Mouse (Mus musculus): Measurements from ENCODE around the gene Ccdc142.

Gene Ccdc142

DNA sequence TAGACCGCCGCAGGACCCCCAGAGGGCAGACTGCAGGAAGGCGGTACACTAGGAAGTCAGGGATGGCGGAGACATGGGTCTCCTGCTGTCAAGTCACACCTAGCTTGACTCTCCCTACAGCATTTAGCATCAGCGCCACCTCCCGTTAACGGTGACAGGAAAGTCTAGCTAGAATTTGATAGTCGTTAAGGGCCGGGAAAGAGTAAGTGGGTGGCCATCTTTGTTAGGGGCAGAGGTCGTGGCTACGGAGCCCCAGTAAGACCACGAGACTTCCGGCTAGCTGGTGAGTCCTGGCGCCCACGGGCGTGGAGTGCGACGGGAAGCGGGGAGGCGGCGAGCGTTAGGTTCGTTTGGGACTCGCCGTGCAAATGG lies at the start of gene Ccdc142, which contains the start of gene Gm42688:
TSS of gene Ccdc142 (plus strand) at position 286 of the 372 bp plus-strand sequence.
TSS of gene Gm42688 (plus strand) at position 302 of the 372 bp plus-strand sequence.
- WGBS: 1% methylated on average over 25 of the region's 25 CpGs

DNA sequence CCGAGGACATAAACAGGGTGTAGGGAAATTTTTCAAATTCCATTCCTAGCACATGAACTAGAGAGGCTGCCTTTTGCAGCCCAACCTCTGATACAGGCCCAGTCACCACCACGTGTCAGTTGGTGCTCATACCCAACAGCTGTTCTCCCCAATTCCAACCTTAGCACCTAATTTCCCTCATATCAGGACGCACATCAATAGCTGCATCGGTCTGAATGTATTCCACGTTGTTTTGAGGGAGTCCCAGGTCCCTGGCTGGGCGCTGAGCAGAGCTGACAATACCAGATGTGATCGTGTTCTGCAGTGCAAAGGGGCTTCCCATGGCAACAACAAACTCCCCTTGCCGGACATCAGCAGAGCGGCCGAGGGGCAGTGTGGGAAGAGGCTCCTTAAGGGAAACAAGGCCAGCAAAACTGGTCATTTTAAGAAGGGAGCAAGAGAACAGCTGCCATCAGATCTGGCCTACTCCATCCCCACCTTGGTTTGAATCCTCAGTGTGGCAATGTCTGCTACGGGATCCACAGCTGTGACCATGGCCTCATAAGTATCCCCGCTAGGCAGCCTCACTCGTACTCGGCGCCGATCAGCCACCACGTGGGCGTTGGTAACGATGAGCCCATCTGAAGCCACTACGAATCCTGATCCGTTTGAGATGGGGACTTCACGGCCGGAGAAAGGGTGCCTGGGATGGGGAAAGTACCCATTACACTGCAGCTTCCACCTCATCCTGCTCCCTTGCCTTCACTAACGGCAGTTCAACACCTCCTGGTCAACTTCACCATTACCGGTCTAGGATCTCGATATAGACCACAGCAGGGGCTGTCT lies 48.1 kb upstream of the Ccdc142 start:
- 4% methylated on average over 26 of the region's 26 CpGs for WGBS

DNA sequence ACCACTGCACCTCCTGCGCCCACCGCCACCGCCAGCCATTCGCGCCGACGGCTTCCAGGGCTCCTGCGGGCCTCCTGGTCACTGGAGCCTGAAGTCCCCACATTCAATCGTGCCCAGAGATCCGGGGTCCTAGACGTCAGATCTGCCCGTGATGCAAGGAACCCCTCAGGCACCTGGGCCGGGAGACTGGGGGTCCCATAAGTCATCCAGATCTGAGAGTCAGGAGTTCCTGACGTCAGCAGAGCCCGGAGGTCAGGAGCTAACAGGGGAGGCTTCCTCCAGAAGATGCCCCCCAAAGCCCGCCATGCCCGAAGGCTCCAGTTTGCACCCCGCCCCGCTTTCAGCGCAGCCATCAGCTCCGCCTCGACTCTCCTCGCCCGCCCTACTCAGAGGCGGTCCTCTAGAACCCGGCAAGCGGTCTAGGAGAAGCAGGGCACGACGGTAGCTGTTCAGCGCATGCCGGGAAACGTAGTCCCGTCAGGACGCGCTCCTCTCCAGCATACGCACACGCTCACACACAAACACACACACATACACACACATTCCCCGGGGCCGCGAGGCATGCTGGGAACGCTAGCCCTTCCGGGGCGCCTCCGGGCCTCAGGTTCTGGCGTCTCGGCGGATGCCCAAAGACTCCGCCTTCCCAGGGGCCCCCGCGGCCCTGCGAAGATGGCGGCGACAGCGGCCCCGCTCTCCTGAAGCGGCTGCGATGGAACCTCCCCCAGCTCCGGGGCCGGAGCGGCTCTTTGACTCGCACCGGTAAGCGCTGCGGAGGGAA lies 47.1 kb upstream of the Ccdc142 start, which contains the start of gene Aup1:
TSS of gene Aup1 (plus strand) at position 448 of the 778 bp plus-strand sequence.
- WGBS: under 1% methylated on average over 64 of the region's 64 CpGs

DNA sequence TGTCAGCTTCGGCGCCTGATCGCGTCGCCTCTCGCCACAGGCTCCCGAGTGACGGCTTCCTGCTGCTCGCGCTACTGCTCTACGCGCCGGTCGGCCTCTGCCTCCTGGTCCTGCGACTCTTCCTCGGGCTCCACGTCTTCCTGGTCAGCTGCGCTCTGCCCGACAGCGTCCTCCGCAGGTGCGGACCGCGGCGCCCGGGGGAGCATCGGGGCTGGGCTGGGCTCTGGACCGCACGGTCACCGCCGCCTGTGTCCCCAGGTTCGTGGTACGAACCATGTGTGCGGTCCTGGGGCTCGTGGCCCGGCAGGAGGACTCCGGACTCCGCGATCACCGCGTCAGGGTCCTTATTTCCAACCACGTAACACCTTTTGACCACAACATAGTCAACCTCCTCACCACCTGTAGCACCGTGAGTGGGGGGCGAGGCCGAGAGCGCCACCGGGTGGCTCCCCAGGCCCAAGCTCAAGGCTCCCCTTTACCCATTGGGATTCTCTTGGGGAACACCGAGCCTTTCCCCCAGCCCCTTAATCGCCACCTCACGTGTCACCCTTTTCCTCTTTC lies 46.5 kb upstream of the Ccdc142 start, which contains the start of gene Htra2:
TSS of gene Htra2 (minus strand) at position 403 of the 561 bp plus-strand sequence.
- WGBS: under 1% methylated on average over 48 of the region's 50 CpGs

DNA sequence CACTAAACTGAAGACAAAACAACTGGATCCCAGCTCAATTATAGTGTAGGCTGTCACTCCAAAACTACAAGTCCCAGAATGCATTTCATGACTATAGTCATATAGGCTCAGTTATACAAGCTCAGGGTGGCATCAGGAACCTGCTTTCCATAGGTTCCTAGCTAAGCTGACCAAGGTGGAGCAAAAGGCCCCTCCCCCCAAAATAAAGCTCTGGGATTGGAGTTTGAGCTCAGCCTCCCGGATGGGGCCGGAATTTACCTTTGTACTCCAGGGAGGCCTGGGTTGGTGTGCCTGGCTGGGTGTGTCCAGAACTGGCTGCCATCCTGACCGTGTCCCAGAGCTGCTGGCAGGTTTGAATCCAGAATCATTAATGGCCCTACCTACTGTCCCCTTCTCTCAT lies 43.6 kb upstream of the Ccdc142 start, which contains the start of gene Dqx1:
TSS of gene Dqx1 (plus strand) at position 55 of the 400 bp plus-strand sequence.
- 48% methylated on average over 3 of the region's 3 CpGs for WGBS

DNA sequence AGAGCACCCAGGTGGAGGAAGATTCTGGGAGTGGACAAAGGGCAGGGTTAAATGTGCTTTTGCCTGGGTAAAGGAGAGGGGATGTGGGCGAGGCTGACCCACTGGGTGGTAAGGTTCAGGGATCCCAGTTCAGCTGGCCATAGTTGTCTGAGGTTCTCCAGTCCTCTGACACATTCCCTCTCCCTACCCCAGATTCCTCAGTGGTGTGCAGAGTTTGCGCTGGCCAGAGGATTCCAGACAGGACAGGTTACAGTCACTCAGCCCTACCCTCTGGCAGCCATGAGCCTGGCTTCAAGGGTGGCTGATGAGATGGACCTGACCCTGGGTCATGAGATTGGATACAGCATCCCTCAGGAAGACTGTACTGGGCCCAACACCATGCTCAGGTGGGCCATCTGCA lies 42.7 kb upstream of the Ccdc142 start:
- 74% methylated on average over 2 of the region's 2 CpGs for WGBS

DNA sequence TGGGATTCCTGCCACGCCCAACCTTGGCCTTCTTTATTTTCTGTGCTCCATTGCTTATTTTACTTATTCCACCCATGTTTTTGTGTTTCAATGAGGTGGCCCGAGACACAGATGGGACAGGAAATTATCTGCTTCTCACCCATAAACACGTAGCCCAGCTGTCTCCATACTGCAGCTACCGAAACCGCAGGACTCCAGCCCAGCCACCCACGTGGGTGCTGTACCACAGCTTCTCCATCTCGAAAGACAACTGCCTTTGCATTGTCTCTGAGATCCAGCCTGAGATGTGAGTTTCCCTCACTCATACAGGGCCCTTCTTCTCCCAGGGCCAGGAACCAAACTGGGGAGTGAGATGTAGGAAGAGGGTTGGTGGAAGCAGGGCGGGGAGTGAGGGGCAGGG lies 35.4 kb upstream of the Ccdc142 start:
- 38% methylated on average over 8 of the region's 8 CpGs for WGBS

DNA sequence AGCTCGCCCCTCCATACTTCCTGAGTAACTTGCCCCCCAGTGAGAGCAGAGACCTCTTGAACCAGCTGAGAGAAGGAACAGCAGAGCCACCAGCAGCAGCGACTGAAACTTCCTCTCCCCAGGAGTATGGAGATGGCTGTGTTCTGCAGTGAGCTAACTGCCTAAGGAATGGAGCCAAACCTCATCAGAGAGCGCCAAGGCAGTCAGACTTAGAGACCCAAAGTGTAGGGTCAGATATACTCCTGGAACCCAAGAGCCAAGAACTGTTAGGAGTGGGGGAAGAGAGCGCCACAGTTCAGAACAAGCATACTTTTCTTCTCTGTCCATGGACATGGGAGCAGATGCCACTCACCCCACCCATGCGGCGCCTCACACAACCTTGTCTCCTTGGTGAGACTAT lies 35.0 kb upstream of the Ccdc142 start:
- 26% methylated on average over 6 of the region's 6 CpGs for WGBS

DNA sequence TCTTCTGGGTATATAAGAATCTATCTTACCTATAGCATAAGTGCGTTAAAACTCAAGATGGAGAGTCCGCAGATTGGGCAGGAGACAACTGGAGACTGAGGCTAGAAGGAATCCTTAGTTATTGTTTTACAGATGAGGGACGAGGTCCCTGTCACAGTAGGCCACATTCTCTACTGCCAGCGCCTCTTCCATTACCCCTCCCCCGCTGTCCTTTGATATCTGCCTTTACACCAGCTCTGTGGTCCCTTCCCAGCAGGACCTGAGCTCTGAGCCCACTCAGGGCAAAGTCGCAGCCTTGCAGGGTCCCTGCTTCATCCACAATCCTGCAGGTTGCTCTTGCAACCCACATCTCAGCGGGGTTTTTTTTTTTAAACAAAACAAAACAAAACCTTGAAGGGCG lies 33.2 kb upstream of the Ccdc142 start:
- 32% methylated on average over 8 of the region's 8 CpGs for WGBS

DNA sequence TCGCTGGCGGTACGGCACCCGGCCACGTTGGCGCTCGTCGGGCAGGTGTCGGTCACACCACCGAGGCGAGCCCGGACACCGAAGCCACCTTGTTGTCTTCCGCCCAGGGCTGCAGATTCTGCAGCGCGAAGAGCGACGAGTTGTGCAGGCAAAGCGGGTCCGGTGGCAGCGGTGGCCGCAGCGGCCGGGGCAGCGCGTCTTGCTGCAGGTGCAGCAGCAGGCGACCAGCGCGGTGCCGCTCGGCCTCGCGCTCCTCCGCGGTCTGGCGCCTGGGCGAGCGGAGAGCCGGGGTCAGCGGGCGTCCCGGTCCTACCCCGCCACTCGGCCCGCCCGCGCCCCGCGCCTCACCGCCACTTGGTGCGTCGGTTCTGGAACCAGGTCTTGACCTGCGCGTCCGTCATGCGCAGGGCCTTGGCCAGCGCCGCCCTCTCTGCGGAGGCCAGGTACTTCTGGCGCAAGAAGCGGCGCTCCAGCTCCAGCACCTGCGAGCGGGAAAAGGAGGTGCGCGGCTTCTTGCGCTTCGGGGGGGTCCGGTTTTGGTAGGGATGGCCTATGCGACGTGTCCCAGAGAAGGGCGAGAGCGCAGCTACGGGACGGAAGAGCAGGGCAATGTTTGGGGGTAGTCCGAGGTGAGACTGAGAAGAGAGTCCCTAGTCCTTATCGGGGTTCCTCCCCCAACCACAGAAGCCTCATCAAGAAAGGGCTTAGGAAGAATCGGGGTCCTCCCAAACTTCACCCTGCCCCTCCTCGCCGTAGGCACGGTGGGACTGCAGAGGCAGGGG lies 32.5 kb upstream of the Ccdc142 start:
- 2% methylated on average over 81 of the region's 81 CpGs for WGBS

DNA sequence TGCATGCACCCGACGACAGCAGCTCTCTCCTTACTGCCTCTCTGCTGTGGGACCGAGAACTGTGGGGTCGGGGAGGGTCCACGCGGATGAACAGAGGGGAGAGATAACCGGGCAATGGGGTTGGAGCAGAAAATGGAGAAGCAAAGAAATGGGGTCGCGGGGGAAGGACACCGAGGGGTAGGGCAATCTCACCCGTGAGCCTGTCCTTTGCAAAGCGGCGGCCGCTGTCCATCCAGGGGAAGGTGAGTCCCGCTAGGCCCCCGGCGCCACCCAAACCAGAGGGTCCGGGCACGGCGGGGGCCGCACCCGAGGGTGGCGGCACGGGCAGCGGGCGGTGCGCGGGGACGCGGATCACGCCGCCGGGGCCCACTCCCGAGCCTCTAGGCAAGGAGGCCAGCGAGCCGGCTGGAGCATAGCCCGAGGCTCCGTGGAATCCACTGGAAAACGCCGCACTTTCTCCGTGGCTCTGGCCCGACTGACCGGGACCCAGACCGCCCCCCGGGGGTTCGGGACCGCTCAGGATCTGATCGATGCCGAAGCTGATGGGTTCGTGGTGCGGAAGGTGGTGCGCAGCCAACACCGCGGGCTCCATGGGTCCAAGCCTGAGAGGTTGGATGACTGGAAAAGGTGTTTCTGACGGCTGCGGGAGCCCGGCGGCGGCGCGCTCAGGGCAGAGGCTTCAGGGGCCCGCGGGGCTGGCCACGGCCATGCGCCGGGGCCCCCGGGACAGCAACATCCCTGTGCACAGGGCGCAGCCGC lies 31.7 kb upstream of the Ccdc142 start:
- WGBS: 2% methylated on average over 69 of the region's 69 CpGs

DNA sequence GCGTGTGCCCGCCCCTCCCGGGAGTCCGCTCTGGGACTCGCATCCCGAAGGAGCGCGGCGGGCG lies 31.3 kb upstream of the Ccdc142 start, which contains the start of gene Tlx2:
TSS of gene Tlx2 (minus strand) at position 47 of the 64 bp plus-strand sequence.
- WGBS: 4% methylated on average over 10 of the region's 10 CpGs

DNA sequence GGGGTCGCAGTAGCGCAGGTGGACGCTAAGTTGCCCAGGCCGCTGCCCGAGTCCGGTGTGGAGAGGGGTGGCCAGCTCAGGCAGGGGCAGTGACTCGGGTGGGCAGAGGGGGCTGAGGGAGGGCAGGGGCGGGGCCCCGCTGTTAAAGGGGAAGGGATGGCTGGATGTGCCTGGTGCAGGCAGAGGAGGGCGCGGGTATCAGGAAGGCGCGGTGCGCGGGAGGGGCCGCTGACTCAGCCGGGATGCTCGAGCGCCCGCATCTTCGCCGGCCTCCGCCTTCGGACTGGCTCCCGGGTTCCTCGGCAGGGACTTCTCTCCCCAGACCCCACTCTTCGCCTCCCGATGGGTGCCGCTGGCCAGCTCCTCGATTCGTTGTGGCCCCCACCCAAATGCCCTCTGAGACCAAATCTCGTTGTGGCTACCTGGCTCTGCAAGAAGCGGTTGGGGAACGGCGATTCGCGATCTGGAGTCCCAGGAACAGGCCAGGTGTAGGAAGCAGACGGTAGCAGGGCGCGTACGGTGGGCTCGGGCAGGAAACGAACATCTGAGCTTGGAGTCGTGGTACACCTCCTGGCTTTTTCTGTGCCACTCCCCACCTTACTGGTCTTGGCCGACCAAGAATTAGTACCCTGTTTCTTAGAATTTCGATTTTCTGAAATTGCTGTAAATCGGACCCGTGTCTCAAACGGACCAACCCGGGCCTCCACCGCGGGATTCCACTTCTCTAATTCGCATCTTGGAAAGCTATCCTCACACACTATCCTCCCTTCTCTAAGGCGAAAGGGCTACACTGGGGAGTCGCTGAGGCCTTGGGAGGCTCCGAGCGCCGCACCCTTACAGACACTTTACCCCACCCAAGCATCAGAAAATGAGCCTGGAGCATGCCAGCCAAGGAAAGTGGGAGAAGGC lies 30.8 kb upstream of the Ccdc142 start:
- 3% methylated on average over 58 of the region's 58 CpGs for WGBS

DNA sequence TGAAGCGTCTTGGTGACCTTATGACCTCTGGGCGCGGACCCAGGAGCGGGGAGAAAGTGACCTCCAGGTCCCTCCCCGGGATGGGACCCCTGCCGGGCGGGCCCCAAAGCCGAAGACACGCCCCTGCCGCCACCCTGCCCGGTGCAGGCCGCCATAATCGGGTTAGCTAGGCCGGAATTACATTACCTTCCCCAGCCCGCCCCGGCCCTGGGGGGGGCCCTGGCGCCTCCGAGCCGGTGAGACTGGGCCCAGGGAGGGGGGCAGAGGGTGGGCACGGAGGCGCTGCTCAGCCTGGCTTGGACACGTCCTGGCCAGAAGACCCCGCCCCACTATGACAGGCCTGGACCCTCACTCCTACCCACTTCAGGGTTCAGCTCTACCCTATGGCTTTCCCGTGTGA lies 30.2 kb upstream of the Ccdc142 start:
- WGBS: 2% methylated on average over 24 of the region's 24 CpGs

DNA sequence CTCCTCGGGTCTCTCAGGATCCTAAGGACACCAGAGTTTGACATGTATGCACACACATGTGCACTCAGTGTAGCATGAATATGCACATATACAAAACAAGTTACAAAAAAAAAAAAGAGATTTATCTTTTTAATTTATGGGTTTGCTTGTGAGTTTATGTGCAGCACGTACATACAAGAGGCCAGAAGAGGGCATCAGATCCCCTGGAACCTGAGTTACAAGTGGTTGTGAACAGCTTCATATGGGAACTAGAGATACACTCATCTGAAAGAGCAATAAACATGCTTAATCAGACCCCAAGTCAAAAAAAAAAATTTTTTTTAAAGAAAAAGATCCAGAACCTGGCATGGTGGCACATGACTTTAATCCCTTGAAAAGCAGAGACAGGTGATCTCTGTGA lies 26.4 kb upstream of the Ccdc142 start:
- 18% methylated on average over 2 of the region's 2 CpGs for WGBS

DNA sequence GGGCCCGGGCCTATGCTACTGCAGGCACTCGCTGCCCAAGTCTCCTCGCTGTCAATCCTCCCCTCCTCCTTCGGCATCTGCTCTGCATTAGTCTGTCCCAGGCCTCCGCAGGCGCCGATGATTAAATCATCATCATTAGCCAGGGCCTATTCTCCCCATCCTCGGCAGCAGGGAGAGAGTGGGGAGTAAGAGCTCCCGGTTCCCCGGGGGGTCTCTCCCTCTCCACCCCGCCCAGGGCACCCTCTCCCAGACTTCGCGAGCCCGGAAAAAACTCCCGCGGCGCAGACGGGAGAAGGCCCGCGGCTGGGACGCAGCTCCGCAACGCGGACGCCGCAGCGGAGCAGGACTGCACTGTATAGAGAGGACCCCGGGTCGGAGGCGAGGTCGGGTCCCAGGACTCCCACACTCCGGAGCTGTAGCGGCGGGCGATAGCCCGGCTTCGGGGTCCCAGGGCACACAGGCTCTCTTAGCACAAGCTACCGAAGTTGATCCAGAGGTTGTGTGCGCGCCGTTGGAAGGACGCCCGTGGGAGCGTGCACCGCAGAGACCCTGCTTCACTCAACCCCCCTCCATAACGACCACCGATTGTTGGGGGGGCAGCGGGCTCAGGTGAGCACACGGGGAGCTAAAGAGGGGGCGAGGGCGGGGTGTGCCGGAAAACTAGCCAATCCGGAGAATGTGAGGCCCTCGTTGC lies 23.6 kb upstream of the Ccdc142 start, which contains the start of gene Pcgf1:
TSS of gene Pcgf1 (plus strand) at position 240 of the 694 bp plus-strand sequence.
- WGBS: under 1% methylated on average over 54 of the region's 54 CpGs

DNA sequence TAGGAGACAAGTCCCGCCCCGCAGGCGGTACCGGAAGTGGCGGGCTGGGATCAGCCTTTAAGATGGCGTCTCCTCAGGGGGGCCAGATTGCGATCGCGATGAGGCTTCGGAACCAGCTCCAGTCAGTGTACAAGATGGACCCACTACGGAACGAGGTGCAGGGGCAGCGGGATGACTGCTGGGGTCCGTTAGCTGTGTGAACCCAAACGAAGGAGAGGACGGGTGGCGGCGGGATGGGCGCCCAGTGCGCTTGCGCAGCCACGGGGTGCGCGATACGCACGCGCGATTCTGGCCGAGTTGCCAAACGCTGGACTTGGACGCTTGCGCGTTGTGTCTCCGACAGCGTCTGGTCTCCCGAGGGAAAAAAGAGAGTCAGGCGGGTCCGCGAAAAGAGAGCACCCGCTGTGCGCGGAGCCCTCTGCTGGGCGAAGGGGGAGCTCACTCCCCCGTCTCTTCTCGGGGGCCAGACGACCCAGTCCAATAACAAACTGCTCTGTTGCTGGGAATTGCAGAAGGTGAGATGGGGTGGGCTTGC lies 23.0 kb upstream of the Ccdc142 start:
- WGBS: under 1% methylated on average over 46 of the region's 46 CpGs

DNA sequence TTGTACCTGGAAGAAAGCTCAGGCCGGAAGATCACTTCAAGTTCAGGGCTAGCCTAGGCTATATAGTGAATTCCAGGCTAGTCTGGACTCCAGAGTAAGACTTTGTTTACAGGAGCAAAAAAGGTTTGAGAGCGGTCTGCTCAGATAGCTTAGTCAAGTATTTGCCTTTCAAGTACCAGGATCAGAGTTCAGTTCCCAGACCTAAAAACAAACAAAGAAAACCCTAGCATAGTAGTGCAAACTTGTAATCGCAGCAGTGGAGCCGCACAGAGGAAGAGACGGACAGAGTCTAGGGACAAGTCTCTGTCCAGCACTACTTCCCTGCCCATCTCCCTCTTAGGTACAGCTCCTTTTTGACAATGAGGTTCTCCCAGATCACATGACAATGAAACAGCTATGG lies 21.2 kb upstream of the Ccdc142 start:
- WGBS: 97% methylated on average over 5 of the region's 5 CpGs

DNA sequence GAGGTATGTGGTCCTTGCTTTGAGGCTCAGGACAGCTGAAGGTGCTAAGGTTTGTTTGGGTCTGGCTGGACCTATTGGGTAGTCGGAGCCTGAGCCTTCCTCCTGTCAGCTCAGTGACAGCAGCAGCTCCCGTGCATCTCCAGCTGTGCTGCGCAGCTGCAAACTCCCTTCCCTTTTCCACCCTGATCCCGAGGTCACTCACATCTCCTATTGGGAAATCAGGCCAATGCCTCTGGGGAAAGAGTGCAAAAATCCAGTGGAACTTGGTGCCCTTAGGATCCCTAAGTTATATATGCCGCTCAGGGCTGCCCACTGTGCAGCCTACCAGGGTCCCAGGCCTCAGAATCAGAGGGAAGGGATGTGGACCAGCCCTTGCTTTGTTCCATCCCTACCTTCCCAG lies 17.9 kb upstream of the Ccdc142 start:
- WGBS: 21% methylated on average over 5 of the region's 5 CpGs

Measured in cerebral cortex, adult 2 months (tissue).